Mouse (Mus musculus) hindbrain, embryonic 15.5 days (tissue): ENCODE measurements around the gene Gm28308. TPM values are rescaled to one million over a fixed set of nuclear protein-coding genes. Genes with fewer than 3 reads are reported as not detected.

ENCODE experiments used
- ATAC-seq: fragments of 200-750 bp; cut with Nextera tagmentation; 2 replicates; pipeline ENCODE4 v1.8.0; 2017; ENCODE audit warnings: low read depth, moderate number of reproducible peaks, moderate TSS enrichment; ENCODE audit not compliant: low FRiP score
- H3K27ac ChIP-seq: fragments of 300-500 bp; sonication (generic); replicated peaks from 2 replicates; pipeline ENCODE4 v1.5.1; 2015; ENCODE audit warnings: mild to moderate bottlenecking, inconsistent platforms
- H3K27me3 ChIP-seq: fragments of 300-500 bp; sonication (generic); 2 replicates; pipeline ENCODE4 v1.6.1; 2015; ENCODE audit warnings: control low read depth, inconsistent platforms
- H3K36me3 ChIP-seq: fragments of 300-500 bp; sonication (generic); 2 replicates; pipeline ENCODE4 v1.6.1; 2015; ENCODE audit warnings: control low read depth, inconsistent platforms
- H3K4me1 ChIP-seq: fragments of 300-500 bp; sonication (generic); replicated peaks from 2 replicates; pipeline ENCODE4 v1.6.1; 2015; ENCODE audit warnings: control low read depth, inconsistent platforms
- H3K4me2 ChIP-seq: fragments of 300-500 bp; sonication (generic); 2 replicates; pipeline ENCODE4 v1.6.1; 2015; ENCODE audit warnings: moderate library complexity, mild to moderate bottlenecking, inconsistent platforms
- H3K4me3 ChIP-seq: fragments of 300-500 bp; sonication (generic); 2 replicates; pipeline ENCODE4 v1.5.1; 2015; ENCODE audit warnings: mild to moderate bottlenecking, inconsistent platforms
- H3K9ac ChIP-seq: fragments of 300-500 bp; sonication (generic); 2 replicates; pipeline ENCODE4 v1.6.1; 2015; ENCODE audit warnings: inconsistent platforms
- H3K9me3 ChIP-seq: fragments of 300-500 bp; sonication (generic); 2 replicates; pipeline ENCODE4 v1.6.1; 2016; ENCODE audit warnings: control low read depth, inconsistent platforms
- whole genome bisulfite sequencing: fragments of 180-500 bp; shearing (Covaris S2); methylation state at CpG from one replicate; pipeline ENCODE4 v1.1.7; 2015; 5-methylcytosine and 5-hydroxymethylcytosine counted together
- polyA plus RNA-seq: library from polyadenylated mRNA; unstranded; fragments of >200 nt; fragmentation: Nextera tagmentation; extraction: Ambion mirVana; gene quantifications from 2 replicates; pipeline ENCODE4 v1.2.1, GENCODE M21; 2015

Gene Gm28308
- polyA plus RNA-seq, 1 experiment from 2014 or later = not detected

DNA sequence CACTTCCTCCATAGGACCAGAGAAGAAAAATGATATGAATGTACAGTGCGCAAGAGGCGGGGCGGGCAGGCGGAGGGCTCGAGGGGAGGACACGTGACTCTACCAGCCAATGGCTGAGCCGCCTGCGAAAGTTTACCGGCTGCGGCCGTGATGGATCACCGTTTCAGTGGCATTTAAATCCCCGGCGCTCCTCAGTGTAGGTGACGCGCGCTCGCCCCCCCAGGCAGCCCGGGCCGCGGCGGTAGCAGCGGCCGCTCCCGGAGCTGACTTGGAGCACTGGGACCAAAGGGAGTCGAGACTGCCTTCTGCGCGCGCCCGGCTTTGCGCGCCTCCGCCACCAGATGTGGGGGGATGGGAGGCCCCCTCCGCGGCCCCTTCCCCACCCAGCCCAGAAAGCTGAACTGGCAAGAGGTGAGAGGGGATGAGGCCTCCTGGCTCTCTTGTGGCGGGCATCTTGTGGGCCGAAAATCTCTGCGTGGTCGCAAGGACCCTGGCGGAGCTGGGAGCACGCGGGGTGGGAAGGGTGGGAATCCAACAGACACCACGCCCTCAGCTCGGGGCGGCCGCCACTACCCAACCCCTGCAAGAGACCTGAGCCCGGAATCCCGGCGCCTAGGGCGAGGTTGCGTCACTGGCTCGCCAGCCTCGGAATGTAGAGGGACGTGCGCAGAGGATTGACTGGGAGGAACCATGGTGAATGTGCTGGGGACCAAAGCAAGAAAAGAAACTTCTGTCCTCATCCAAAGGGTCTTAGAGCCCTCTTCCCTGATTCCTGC is 54.7 kb downstream of the Gm28308 start, which contains the start of gene Hoxa1:
Gene Hoxa1, minus strand, starts transcription at position 42 of the 776 bp plus-strand sequence.
- H3K27ac ChIP-seq = peak within 1 kb of the TSS; percentile 89

DNA sequence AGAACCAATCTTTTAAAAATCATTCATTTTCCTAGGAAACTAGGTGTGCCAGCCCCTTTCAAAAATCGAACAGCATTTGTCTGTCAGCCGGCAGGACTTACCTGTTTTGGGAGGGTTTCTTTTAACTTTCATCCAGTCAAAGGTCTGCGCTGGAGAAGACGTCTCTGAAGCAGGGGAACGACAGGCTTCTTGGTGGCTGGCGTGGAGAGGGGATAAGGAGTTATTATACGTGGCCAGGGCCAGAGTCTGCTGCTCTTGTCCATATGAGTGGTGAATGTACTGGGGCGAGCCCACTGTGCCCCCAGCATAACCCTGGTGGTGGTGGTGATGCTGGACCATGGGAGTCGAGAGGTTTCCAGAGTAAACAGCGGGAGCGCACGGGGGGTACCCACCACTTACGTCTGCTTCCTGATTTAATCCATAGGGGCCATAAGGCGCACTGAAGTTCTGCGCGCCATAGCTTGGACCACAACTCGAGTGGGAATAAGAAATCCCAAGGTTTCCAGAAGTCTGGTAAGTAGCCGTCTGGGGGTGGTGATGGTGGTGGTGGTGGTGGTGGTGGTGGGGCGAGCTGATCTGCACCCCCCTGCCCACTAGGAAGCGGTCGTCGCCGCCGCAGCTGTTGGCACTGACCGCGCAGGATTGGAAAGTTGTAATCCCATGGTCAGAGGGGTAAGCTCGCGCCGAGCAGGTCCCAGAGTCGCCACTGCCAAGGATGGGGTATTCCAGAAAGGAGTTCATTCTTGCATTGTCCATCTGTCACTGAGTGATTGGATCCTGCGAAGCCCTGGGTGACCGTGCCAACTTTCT is 55.5 kb downstream of the Gm28308 start:
- H3K36me3 ChIP-seq = no peaks in the 10 kb centered on the region
- H3K4me1 ChIP-seq = peaks cover 31% of the 10 kb centered on the region
- peak overlapping the region; percentile 87 for H3K4me3 ChIP-seq
- no peak for ATAC-seq
- H3K27ac ChIP-seq = no peak overlapping the region
- no peaks in the 10 kb centered on the region for H3K9me3 ChIP-seq
- 2% methylated on average over 32 of the region's 32 CpGs for WGBS
- peaks cover 50% of the 10 kb centered on the region for H3K27me3 ChIP-seq
- peak overlapping the region; percentile 97 for H3K4me2 ChIP-seq
- peak overlapping the region; percentile 27; the same call in 1 of the 2 replicates for H3K9ac ChIP-seq

More for the DNA sequence above, 54.7 kb downstream of the Gm28308 start, which contains the start of gene Hoxa1:
- peak within 1 kb of the TSS; percentile 97 for H3K4me2 ChIP-seq
- H3K27me3 ChIP-seq = peaks cover 44% of the 10 kb centered on the region
- H3K4me1 ChIP-seq = peaks cover 31% of the 10 kb centered on the region
- under 1% methylated on average over 54 of the region's 55 CpGs for WGBS
- peak within 1 kb of the TSS; percentile 67 for H3K9ac ChIP-seq
- no peaks in the 10 kb centered on the region for H3K9me3 ChIP-seq
- ATAC-seq = peak; percentile 92
- H3K36me3 ChIP-seq = no peaks in the 10 kb centered on the region
- peak within 1 kb of the TSS; percentile 87 for H3K4me3 ChIP-seq

DNA sequence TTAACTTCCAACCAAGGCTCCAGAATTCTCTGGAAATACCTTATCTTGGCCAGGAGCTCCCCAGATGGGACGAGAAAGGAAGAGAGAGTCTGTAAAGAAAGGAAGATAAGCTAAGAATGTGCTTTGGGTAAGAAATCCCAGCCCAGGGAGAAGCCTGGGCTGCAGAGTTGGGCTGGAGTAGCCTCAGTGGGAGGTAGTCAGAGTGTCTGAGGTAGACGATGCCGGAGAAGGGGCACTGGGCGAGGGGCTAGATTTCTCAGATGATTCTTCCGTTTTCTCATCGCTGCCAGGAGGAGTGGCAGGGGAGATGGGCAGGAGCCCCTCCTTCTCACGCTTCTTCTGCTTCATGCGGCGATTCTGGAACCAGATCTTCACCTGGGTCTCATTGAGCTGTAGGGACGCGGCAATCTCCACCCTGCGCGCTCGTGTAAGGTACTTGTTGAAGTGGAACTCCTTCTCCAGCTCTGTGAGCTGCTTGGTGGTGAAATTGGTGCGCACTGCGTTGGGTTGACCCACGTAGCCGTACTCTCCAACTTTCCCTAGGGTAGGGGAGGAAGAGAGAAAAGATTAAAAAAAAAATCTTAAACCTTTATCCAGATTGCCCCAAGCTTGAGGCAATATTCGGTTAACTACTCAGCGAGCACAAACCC is 56.5 kb downstream of the Gm28308 start:
- Histone ChIP-seq H3K27ac (no peak overlapping the region), H3K9ac (no peak overlapping the region), H3K9me3 (no peaks in the 10 kb centered on the region), H3K36me3 (no peaks in the 10 kb centered on the region), H3K27me3 (peaks cover 57% of the 10 kb centered on the region), H3K4me2 (peak overlapping the region; percentile 97), H3K4me1 (peaks cover 31% of the 10 kb centered on the region), H3K4me3 (peak overlapping the region; percentile 87)
- ATAC-seq = no peak
- 6% methylated on average over 20 of the region's 20 CpGs for WGBS

DNA sequence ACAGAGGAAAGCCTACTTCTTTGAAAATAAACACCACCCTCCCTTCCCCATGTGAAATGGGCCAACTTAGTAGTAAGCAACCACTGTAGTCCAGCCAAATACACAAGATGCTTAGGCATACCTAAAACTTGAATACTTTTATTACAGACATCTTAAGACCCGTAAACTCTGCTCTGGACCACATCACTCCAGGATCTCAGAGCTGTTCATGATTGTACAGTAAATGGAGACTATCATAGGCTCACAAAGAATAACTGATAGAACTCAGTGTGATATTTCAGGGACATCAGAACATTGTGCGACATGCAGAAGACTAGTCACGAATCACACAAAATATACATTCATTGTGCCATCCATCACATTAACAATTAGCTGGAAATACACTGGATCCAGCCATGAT is 57.7 kb downstream of the Gm28308 start:
- Histone ChIP-seq H3K27ac (no peak overlapping the region), H3K27me3 (peaks cover 60% of the 10 kb centered on the region), H3K4me1 (peaks cover 30% of the 10 kb centered on the region), H3K9me3 (no peaks in the 10 kb centered on the region), H3K4me3 (no peak overlapping the region), H3K9ac (no peak overlapping the region), H3K36me3 (no peaks in the 10 kb centered on the region), H3K4me2 (no peak overlapping the region)
- ATAC-seq = no peak
- 51% methylated on average over 3 of the region's 3 CpGs for WGBS

DNA sequence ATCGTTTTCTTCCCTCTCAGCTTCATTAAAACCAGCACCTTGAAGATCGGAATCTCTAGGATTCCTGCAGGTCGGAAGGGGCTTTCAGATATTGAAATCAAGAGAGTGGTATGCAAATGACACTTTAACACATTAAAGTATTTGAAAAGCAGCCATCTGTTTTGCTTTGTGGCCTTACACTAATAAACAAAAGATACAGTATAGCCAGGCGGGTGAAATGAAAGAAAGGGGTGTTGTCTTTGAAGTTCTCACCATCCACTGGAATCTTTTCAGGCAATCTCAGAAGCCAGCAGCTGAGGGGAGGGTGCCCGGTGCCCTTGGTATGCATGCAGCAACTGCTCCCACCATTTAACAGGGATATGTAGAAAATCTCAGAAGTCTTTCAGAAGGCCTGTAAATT is 59.1 kb downstream of the Gm28308 start:
- no peaks in the 10 kb centered on the region for H3K9me3 ChIP-seq
- no peak overlapping the region for H3K4me3 ChIP-seq
- no peak overlapping the region for H3K9ac ChIP-seq
- no peaks in the 10 kb centered on the region for H3K36me3 ChIP-seq
- 29% methylated on average over 5 of the region's 5 CpGs for WGBS
- no peak overlapping the region for H3K4me2 ChIP-seq
- H3K4me1 ChIP-seq = peaks cover 15% of the 10 kb centered on the region
- H3K27ac ChIP-seq = no peak overlapping the region
- ATAC-seq = no peak
- peaks cover 73% of the 10 kb centered on the region for H3K27me3 ChIP-seq

DNA sequence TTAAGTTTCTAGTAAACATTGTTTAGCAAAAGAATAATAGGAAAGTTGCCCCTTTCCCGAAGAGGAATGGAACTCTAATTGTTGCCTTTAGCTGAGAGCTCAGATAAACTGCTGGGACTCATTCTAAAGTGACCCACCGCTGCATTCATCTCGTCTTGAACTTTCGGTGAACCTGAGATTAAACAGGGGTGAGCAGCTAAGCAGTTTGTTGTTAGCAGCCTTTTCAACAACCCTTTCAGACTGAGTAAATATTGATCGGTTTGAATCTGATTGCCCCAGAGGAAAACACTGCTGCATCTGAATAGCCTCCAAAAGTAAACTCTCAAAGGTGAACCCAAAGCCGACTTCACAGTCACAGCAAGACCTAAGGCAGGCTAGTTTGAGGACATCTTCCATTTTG is 59.9 kb downstream of the Gm28308 start:
- H3K9me3 ChIP-seq = no peaks in the 10 kb centered on the region
- no peak for ATAC-seq
- H3K27me3 ChIP-seq = peaks cover 73% of the 10 kb centered on the region
- WGBS = 5% methylated on average over 6 of the region's 6 CpGs
- no peak overlapping the region for H3K4me2 ChIP-seq
- H3K4me3 ChIP-seq = no peak overlapping the region
- H3K4me1 ChIP-seq = peaks cover 9% of the 10 kb centered on the region
- H3K27ac ChIP-seq = no peak overlapping the region
- no peak overlapping the region for H3K9ac ChIP-seq
- no peaks in the 10 kb centered on the region for H3K36me3 ChIP-seq

DNA sequence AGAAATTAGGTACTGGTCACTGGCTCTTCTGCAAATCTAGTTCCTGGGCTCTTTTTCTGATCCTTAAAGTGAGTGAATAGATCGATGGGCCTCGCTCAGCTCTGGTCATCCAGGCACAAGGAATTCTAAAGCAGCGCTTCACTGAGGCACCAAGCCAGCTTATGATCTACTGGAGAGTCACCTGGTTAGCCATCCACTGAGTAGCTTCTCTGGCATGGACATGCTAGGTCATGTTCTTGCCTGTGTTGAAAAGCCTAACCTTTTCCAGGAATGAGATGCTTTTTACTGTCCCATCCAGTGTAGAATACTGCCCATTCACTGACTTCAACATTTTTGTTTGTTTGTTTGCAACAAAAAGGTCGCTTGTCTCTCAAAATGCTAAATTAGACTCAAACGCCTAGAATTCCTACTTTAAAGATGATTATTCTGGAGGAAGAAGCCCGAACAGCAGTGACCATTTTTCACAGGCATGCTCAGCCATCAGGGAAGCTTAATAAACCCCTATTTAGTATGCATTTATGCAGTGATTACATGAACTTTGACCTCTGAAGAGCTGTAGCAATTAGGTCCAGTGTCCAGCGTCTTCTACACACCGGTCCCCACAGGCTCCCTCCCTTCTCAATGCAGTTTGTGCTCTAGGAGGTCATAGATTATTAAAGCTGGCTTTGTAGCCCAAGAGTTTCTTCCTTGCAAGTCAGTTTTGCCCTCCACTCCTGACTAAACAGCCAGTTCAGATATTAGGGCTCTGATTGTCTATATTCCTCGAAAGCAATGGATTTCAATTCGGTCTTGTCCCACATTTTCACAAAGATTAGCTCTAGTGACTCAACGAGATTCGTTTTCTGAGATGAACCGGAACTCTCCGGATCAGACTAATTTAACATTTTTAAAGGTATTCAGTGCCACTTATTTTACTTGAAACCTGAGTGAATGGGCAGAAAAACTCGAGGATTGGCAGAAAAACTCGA is 60.6 kb downstream of the Gm28308 start:
- H3K9me3 ChIP-seq = no peaks in the 10 kb centered on the region
- no peak overlapping the region for H3K4me2 ChIP-seq
- no peak overlapping the region for H3K4me3 ChIP-seq
- H3K27me3 ChIP-seq = peaks cover 75% of the 10 kb centered on the region
- H3K27ac ChIP-seq = no peak overlapping the region
- WGBS = 12% methylated on average over 16 of the region's 16 CpGs
- H3K4me1 ChIP-seq = peaks cover 2% of the 10 kb centered on the region; the same call in 1 of the 2 replicates
- no peak for ATAC-seq
- no peak overlapping the region for H3K9ac ChIP-seq
- H3K36me3 ChIP-seq = no peaks in the 10 kb centered on the region

DNA sequence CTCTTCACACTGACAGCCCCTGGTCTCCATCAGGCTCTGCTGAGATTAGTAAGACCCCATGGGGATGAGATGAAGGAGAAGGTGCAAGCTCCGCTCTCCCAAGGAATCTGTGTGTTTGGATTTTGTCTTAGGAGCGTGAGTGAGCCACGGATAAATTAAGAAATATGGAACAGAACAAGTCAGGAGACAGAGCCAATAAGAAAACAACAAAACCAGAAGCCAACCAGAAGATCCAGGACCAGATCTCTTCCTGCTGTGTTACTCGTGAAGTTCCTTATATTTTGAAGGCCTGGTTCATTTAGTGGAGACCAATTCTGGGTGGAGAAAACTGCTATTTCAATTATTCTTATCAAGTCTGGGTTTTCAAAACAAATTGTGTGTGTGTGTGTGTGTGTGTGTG is 61.6 kb downstream of the Gm28308 start:
- no peak for ATAC-seq
- Histone ChIP-seq H3K4me2 (no peak overlapping the region), H3K9ac (no peak overlapping the region), H3K4me3 (no peak overlapping the region), H3K4me1 (no peaks in the 10 kb centered on the region), H3K27ac (no peak overlapping the region), H3K9me3 (no peaks in the 10 kb centered on the region), H3K27me3 (peaks cover 72% of the 10 kb centered on the region), H3K36me3 (no peaks in the 10 kb centered on the region)
- WGBS = 30% methylated on average over 4 of the region's 4 CpGs

DNA sequence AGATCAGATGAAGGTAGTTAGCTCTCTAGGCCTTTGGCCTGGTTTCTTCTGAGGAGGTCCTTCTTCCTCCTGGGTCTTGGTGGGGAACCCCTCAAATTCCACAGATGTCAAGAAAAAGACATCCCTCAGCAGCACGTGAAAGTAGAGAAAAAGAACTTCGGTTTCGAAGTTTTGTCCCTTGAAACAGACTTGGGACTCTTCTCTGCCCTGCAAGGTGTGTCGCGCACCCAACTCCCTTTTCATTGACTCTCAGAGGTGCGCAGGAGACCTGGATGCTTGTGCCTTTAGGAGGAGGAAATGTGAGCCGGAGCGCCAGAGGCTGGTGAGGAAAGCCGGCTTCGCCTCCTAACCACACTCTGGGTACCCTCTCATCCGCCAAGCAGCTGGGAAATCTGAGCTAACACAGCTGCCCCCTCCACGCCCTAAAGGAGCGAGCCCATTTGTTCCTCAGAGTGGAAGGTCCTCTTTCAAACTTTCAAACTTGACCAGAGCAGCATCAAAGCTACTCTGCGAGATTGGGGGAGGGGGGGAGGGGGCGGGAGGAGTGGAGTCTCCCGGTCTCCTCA is 62.7 kb downstream of the Gm28308 start:
- H3K9ac ChIP-seq = no peak overlapping the region
- no peak overlapping the region for H3K4me3 ChIP-seq
- H3K4me1 ChIP-seq = no peaks in the 10 kb centered on the region
- 10% methylated on average over 16 of the region's 16 CpGs for WGBS
- H3K4me2 ChIP-seq = no peak overlapping the region
- H3K27me3 ChIP-seq = peaks cover 65% of the 10 kb centered on the region
- no peak for ATAC-seq
- no peaks in the 10 kb centered on the region for H3K36me3 ChIP-seq
- no peaks in the 10 kb centered on the region for H3K9me3 ChIP-seq
- H3K27ac ChIP-seq = no peak overlapping the region

DNA sequence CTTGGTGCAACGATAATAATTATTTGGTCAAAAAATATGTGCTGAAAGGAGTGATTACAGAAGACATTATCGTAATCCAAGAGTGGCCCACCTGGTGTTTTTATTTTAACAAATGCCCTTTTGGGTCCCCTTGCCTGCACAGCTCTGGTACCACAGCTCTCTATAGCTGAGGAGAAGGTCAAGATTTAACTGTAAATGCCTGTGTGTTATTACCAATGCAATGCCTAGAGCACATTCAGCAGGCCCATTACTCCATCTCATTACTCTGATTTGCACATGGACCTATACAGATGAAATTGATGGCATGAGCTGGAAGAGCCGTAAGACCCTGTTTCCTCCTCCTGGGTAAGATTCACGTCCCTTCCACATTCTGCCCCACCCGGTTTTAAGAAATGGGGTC is 74.0 kb downstream of the Gm28308 start:
- Histone ChIP-seq H3K9ac (no peak overlapping the region), H3K27ac (no peak overlapping the region), H3K27me3 (no peaks in the 10 kb centered on the region), H3K4me2 (no peak overlapping the region), H3K4me1 (peaks cover 16% of the 10 kb centered on the region), H3K4me3 (no peak overlapping the region), H3K36me3 (no peaks in the 10 kb centered on the region), H3K9me3 (no peaks in the 10 kb centered on the region)
- ATAC-seq = no peak
- 77% methylated on average over 5 of the region's 5 CpGs for WGBS

DNA sequence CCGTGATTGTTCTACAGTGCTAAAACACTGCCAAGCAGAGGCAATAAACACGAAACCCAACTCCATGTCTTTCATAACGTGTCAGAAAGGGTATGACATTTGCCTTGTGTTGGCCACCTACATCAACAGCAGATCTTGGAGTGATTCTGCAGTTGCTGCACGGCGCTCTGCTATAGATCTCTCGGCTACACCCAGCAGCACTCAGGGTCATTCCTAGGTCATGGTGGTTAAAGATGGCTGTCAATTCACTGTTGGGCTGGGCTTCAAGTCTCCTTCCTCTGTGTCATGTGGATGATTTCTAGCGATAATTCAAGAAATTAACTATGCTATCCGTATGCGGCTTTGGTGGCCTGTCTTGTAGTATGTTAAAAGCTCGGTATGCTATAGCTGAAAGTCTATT is 74.6 kb downstream of the Gm28308 start:
- no peak overlapping the region for H3K27ac ChIP-seq
- no peaks in the 10 kb centered on the region for H3K9me3 ChIP-seq
- 55% methylated on average over 10 of the region's 10 CpGs for WGBS
- H3K4me2 ChIP-seq = no peak overlapping the region
- H3K4me3 ChIP-seq = no peak overlapping the region
- H3K9ac ChIP-seq = no peak overlapping the region
- no peaks in the 10 kb centered on the region for H3K36me3 ChIP-seq
- no peak for ATAC-seq
- no peaks in the 10 kb centered on the region for H3K27me3 ChIP-seq
- H3K4me1 ChIP-seq = peaks cover 16% of the 10 kb centered on the region
